ENCODE assay signal across 9 mouse cellular contexts in genomic region chr4:150361986-150362691, GRCm38 (mm10).
DNase-seq lines count a peak whose midpoint lies in the region; ATAC-seq lines count a peak whose summit lies in the region.
"Had no signal": no experiment of that assay in that cellular context is flagged by ENCODE, and none has a peak within 500 bp of the region (broad histone marks: within the 10 kb centered on the region; RNA-seq: fewer than 3 reads in every experiment).

No protein-coding gene starts in this region.

- peaks cover 35% of the 10 kb centered on the region for H3K4me1 ChIP-seq in hindbrain, embryonic 10.5 days (replicated peaks)
- H3K4me1 ChIP-seq in hindbrain, embryonic 16.5 days (ENCODE audit: control insufficient read depth, insufficient read depth, low read depth, low read length), result peaks cover 10% of the 10 kb centered on the region
- H3K4me1 ChIP-seq in embryonic facial prominence, embryonic 12.5 days, result peaks cover 21% of the 10 kb centered on the region
- peaks cover 22% of the 10 kb centered on the region for H3K4me1 ChIP-seq in midbrain, embryonic 14.5 days (ENCODE audit: control insufficient read depth, insufficient read depth, low read length)

- H3K27me3 ChIP-seq in hindbrain, embryonic 10.5 days (ENCODE audit: insufficient read depth, poor library complexity, severe bottlenecking), result no peaks in the 10 kb centered on the region
- H3K27me3 ChIP-seq in hindbrain, embryonic 16.5 days (replicated peaks; ENCODE audit: control insufficient read depth, insufficient read depth, low read length), result no peaks in the 10 kb centered on the region
- no peaks in the 10 kb centered on the region for H3K27me3 ChIP-seq in embryonic facial prominence, embryonic 12.5 days
- H3K27me3 ChIP-seq in midbrain, embryonic 14.5 days (ENCODE audit: control insufficient read depth, insufficient read depth, low read length), result no peaks in the 10 kb centered on the region

- no peak for ATAC-seq in hindbrain, embryonic 16.5 days
- ATAC-seq in embryonic facial prominence, embryonic 12.5 days (ENCODE audit: insufficient number of reproducible peaks, insufficient read depth, low FRiP score, low TSS enrichment), result no peak
- ATAC-seq in midbrain, embryonic 14.5 days (ENCODE audit: low FRiP score, low TSS enrichment), result no peak
- no peak for ATAC-seq in activated CD4-positive, CD25-positive, alpha-beta regulatory T cell, adult 4 months

- no peak overlapping the region for H3K9ac ChIP-seq in hindbrain, embryonic 16.5 days (ENCODE audit: low read depth, low read length)
- H3K9ac ChIP-seq in embryonic facial prominence, embryonic 12.5 days, result no peak overlapping the region
- H3K9ac ChIP-seq in midbrain, embryonic 14.5 days (replicated peaks; ENCODE audit: low read length), result no peak overlapping the region

- WGBS in hindbrain, embryonic 10.5 days, result 22% methylated on average over 8 of the region's 8 CpGs
- 16% methylated on average over 8 of the region's 8 CpGs for WGBS in hindbrain, embryonic 16.5 days
- WGBS in embryonic facial prominence, embryonic 12.5 days, result 15% methylated on average over 8 of the region's 8 CpGs
- WGBS in midbrain, embryonic 14.5 days, result 10% methylated on average over 8 of the region's 8 CpGs

- H3K36me3 ChIP-seq in hindbrain, embryonic 10.5 days, result peaks cover 13% of the 10 kb centered on the region
- H3K36me3 ChIP-seq in hindbrain, embryonic 16.5 days (ENCODE audit: control insufficient read depth, insufficient read depth, low read length), result no peaks in the 10 kb centered on the region
- H3K36me3 ChIP-seq in embryonic facial prominence, embryonic 12.5 days, result no peaks in the 10 kb centered on the region
- H3K36me3 ChIP-seq in midbrain, embryonic 14.5 days (ENCODE audit: control insufficient read depth, insufficient read depth, low read length), result no peaks in the 10 kb centered on the region

- 0 out of 2 replicates have a peak overlapping the region, but pooled peaks have one; percentile 23 for H3K27ac ChIP-seq in hindbrain, embryonic 10.5 days
- H3K27ac ChIP-seq in hindbrain, embryonic 16.5 days (ENCODE audit: low read depth, low read length), result no peak overlapping the region
- peak overlapping the region; percentile 14; the same call in 1 of the 2 replicates for H3K27ac ChIP-seq in embryonic facial prominence, embryonic 12.5 days
- 0 out of 2 replicates have a peak overlapping the region, but pooled peaks have one; percentile 52 for H3K27ac ChIP-seq in midbrain, embryonic 14.5 days (replicated peaks; ENCODE audit: low read depth, low read length)

- no peak overlapping the region for H3K4me3 ChIP-seq in hindbrain, embryonic 10.5 days
- no peak overlapping the region for H3K4me3 ChIP-seq in hindbrain, embryonic 16.5 days (ENCODE audit: low read length)
- H3K4me3 ChIP-seq in embryonic facial prominence, embryonic 12.5 days, result no peak overlapping the region
- no peak overlapping the region for H3K4me3 ChIP-seq in midbrain, embryonic 14.5 days (replicated peaks; ENCODE audit: low read depth, low read length)

- H3K4me2 ChIP-seq in hindbrain, embryonic 16.5 days (ENCODE audit: low read length), result no peak overlapping the region
- no peak overlapping the region for H3K4me2 ChIP-seq in embryonic facial prominence, embryonic 12.5 days (replicated peaks)
- no peak overlapping the region for H3K4me2 ChIP-seq in midbrain, embryonic 14.5 days (ENCODE audit: low read length)

- H3K9me3 ChIP-seq in hindbrain, embryonic 10.5 days, result no peaks in the 10 kb centered on the region
- no peaks in the 10 kb centered on the region for H3K9me3 ChIP-seq in hindbrain, embryonic 16.5 days (ENCODE audit: control insufficient read depth, low read length)
- no peaks in the 10 kb centered on the region for H3K9me3 ChIP-seq in embryonic facial prominence, embryonic 12.5 days
- H3K9me3 ChIP-seq in midbrain, embryonic 14.5 days (ENCODE audit: control insufficient read depth, low read length), result no peaks in the 10 kb centered on the region

- no peak for DNase-seq in hindbrain, embryonic 10.5 days (ENCODE audit: low spot score)
- peak; percentile 33 to 57 for DNase-seq in kidney, postnatal 25 days
- DNase-seq in midbrain, embryonic 14.5 days, result no peak
- no peak for DNase-seq in cerebellum, adult 11-12 months
- DNase-seq in frontal cortex, postnatal 14 days (ENCODE audit: low spot score in 2 of 2), result no peak
- DNase-seq: cerebellum, adult 11 months had no signal

Comparison
In these comparisons a context has a peak if more than half of its experiments do, and no peak if none do; other contexts are left out.
1. DNase-seq: peak in kidney, postnatal 25 days (2 of 2); none in hindbrain, embryonic 10.5 days (single experiment), midbrain, embryonic 14.5 days (single experiment), cerebellum, adult 11-12 months (single experiment) and frontal cortex, postnatal 14 days (0 of 2).